Mouse (Mus musculus): ENCODE data around the gene Gm48552. TPM values are rescaled to one million over a fixed set of nuclear protein-coding genes. Genes with fewer than 3 reads are reported as not detected.

The Gm48552 gene
- polyA plus RNA-seq, 1 experiment from 2014 or later, result 1.7 TPM

- peak; percentile 15; the same call in 1 of the 2 replicates for ATAC-seq (ENCODE audit: low read depth)
- under 1% methylated on average over 50 of the region's 70 CpGs for whole genome bisulfite sequencing
- H3K4me1 ChIP-seq (replicated peaks; ENCODE audit: control insufficient read depth, insufficient read depth, low read length), result peaks cover 36% of the 10 kb centered on the region
Measured at GRCm38 (mm10) chr10:81430831-81431525, 42.2 kb downstream of the Gm48552 start.

GRCm38 (mm10) chr10:81431526-81432168, 42.8 kb downstream of the Gm48552 start:
- H3K27me3 ChIP-seq (ENCODE audit: control insufficient read depth, insufficient read depth, low read depth, low read length), result no peaks in the 10 kb centered on the region
- peaks cover 36% of the 10 kb centered on the region for H3K4me1 ChIP-seq (replicated peaks; ENCODE audit: control insufficient read depth, insufficient read depth, low read length)
- H3K4me3 ChIP-seq (ENCODE audit: low read length), result peak overlapping the region; percentile 83
- no peak for ATAC-seq (ENCODE audit: low read depth)
- peak overlapping the region; percentile 98 for H3K4me2 ChIP-seq (ENCODE audit: low read depth, low read length)
- H3K9ac ChIP-seq (ENCODE audit: low read length), result no peak overlapping the region; the same call in 1 of the 2 replicates
- no peak overlapping the region for H3K27ac ChIP-seq (ENCODE audit: low read length)
- no peaks in the 10 kb centered on the region for H3K9me3 ChIP-seq (ENCODE audit: control insufficient read depth, low read length)
- no peaks in the 10 kb centered on the region for H3K36me3 ChIP-seq (ENCODE audit: control insufficient read depth, insufficient read depth, low read length)
- 15% methylated on average over 15 of the region's 15 CpGs for WGBS

More at GRCm38 (mm10) chr10:81430831-81431525, 42.2 kb downstream of the Gm48552 start:
- Histone ChIP-seq H3K4me3 (ENCODE audit: low read length) (peak overlapping the region; percentile 83), H3K9me3 (ENCODE audit: control insufficient read depth, low read length) (no peaks in the 10 kb centered on the region), H3K4me2 (ENCODE audit: low read depth, low read length) (peak overlapping the region; percentile 98), H3K36me3 (ENCODE audit: control insufficient read depth, insufficient read depth, low read length) (no peaks in the 10 kb centered on the region), H3K27me3 (ENCODE audit: control insufficient read depth, insufficient read depth, low read depth, low read length) (no peaks in the 10 kb centered on the region), H3K9ac (ENCODE audit: low read length) (peak overlapping the region; percentile 86), H3K27ac (ENCODE audit: low read length) (peak overlapping the region; percentile 98)

- H3K27ac ChIP-seq (ENCODE audit: low read length), result no peak overlapping the region
- 58% methylated on average over 21 of the region's 21 CpGs for WGBS
- H3K4me3 ChIP-seq (ENCODE audit: low read length), result peak overlapping the region; percentile 12
Measured at GRCm38 (mm10) chr10:81432169-81432867, 43.5 kb downstream of the Gm48552 start.

GRCm38 (mm10) chr10:81432868-81433262, 44.1 kb downstream of the Gm48552 start:
- ATAC-seq (ENCODE audit: low read depth), result peak; percentile 83
- Histone ChIP-seq H3K9me3 (ENCODE audit: control insufficient read depth, low read length) (no peaks in the 10 kb centered on the region), H3K4me1 (replicated peaks; ENCODE audit: control insufficient read depth, insufficient read depth, low read length) (peaks cover 32% of the 10 kb centered on the region), H3K27ac (ENCODE audit: low read length) (no peak overlapping the region), H3K27me3 (ENCODE audit: control insufficient read depth, insufficient read depth, low read depth, low read length) (no peaks in the 10 kb centered on the region), H3K4me3 (ENCODE audit: low read length) (peak overlapping the region; percentile 25), H3K4me2 (ENCODE audit: low read depth, low read length) (peak overlapping the region; percentile 57), H3K36me3 (ENCODE audit: control insufficient read depth, insufficient read depth, low read length) (no peaks in the 10 kb centered on the region), H3K9ac (ENCODE audit: low read length) (peak overlapping the region; percentile 53)
- WGBS, result under 1% methylated on average over 17 of the region's 17 CpGs

More at GRCm38 (mm10) chr10:81432169-81432867, 43.5 kb downstream of the Gm48552 start:
- H3K9me3 ChIP-seq (ENCODE audit: control insufficient read depth, low read length), result no peaks in the 10 kb centered on the region
- ATAC-seq (ENCODE audit: low read depth), result no peak
- H3K9ac ChIP-seq (ENCODE audit: low read length), result no peak overlapping the region
- H3K4me1 ChIP-seq (replicated peaks; ENCODE audit: control insufficient read depth, insufficient read depth, low read length), result peaks cover 33% of the 10 kb centered on the region
- no peaks in the 10 kb centered on the region for H3K36me3 ChIP-seq (ENCODE audit: control insufficient read depth, insufficient read depth, low read length)
- no peaks in the 10 kb centered on the region for H3K27me3 ChIP-seq (ENCODE audit: control insufficient read depth, insufficient read depth, low read depth, low read length)
- peak overlapping the region; percentile 57 for H3K4me2 ChIP-seq (ENCODE audit: low read depth, low read length)

- Histone ChIP-seq H3K9ac (ENCODE audit: low read length) (0 out of 2 replicates have a peak overlapping the region, but pooled peaks have one; percentile 25), H3K36me3 (ENCODE audit: control insufficient read depth, insufficient read depth, low read length) (no peaks in the 10 kb centered on the region), H3K27me3 (ENCODE audit: control insufficient read depth, insufficient read depth, low read depth, low read length) (no peaks in the 10 kb centered on the region), H3K9me3 (ENCODE audit: control insufficient read depth, low read length) (no peaks in the 10 kb centered on the region), H3K4me2 (ENCODE audit: low read depth, low read length) (no peak overlapping the region), H3K4me1 (replicated peaks; ENCODE audit: control insufficient read depth, insufficient read depth, low read length) (peaks cover 32% of the 10 kb centered on the region), H3K27ac (ENCODE audit: low read length) (peak overlapping the region; percentile 48), H3K4me3 (ENCODE audit: low read length) (no peak overlapping the region)
- 69% methylated on average over 26 of the region's 26 CpGs for WGBS
- ATAC-seq (ENCODE audit: low read depth), result no peak
Measured at GRCm38 (mm10) chr10:81433541-81434289, 44.9 kb downstream of the Gm48552 start.

GRCm38 (mm10) chr10:81434361-81435263, 45.8 kb downstream of the Gm48552 start:
- no peak for ATAC-seq (ENCODE audit: low read depth)

GRCm38 (mm10) chr10:81435436-81435835, 46.6 kb downstream of the Gm48552 start:
- H3K27ac ChIP-seq (ENCODE audit: low read length), result peak overlapping the region; percentile 16; the same call in 1 of the 2 replicates
- H3K27me3 ChIP-seq (ENCODE audit: control insufficient read depth, insufficient read depth, low read depth, low read length), result no peaks in the 10 kb centered on the region
- H3K9me3 ChIP-seq (ENCODE audit: control insufficient read depth, low read length), result no peaks in the 10 kb centered on the region
- WGBS, result 54% methylated on average over 3 of the region's 3 CpGs
- no peaks in the 10 kb centered on the region for H3K36me3 ChIP-seq (ENCODE audit: control insufficient read depth, insufficient read depth, low read length)
- no peak for ATAC-seq (ENCODE audit: low read depth)
- peak overlapping the region; percentile 33; the same call in 1 of the 2 replicates for H3K9ac ChIP-seq (ENCODE audit: low read length)
- H3K4me1 ChIP-seq (replicated peaks; ENCODE audit: control insufficient read depth, insufficient read depth, low read length), result peaks cover 30% of the 10 kb centered on the region
- no peak overlapping the region for H3K4me3 ChIP-seq (ENCODE audit: low read length)
- no peak overlapping the region for H3K4me2 ChIP-seq (ENCODE audit: low read depth, low read length)

More at GRCm38 (mm10) chr10:81434361-81435263, 45.8 kb downstream of the Gm48552 start:
- H3K4me1 ChIP-seq (replicated peaks; ENCODE audit: control insufficient read depth, insufficient read depth, low read length), result peaks cover 30% of the 10 kb centered on the region
- WGBS, result 39% methylated on average over 15 of the region's 15 CpGs
- no peak overlapping the region for H3K9ac ChIP-seq (ENCODE audit: low read length)
- no peak overlapping the region for H3K4me2 ChIP-seq (ENCODE audit: low read depth, low read length)
- peak overlapping the region; percentile 48 for H3K27ac ChIP-seq (ENCODE audit: low read length)
- no peaks in the 10 kb centered on the region for H3K27me3 ChIP-seq (ENCODE audit: control insufficient read depth, insufficient read depth, low read depth, low read length)
- H3K9me3 ChIP-seq (ENCODE audit: control insufficient read depth, low read length), result no peaks in the 10 kb centered on the region
- H3K36me3 ChIP-seq (ENCODE audit: control insufficient read depth, insufficient read depth, low read length), result no peaks in the 10 kb centered on the region
- no peak overlapping the region for H3K4me3 ChIP-seq (ENCODE audit: low read length)

All from lung, embryonic 16.5 days (tissue).